Mouse (Mus musculus): ENCODE measurements at regions not wholly inside any gene's neighbourhood (a gene's known extent, or its start where the extent isn't known, plus 50 kb on each side); places are given as distances from the start of the nearest gene placed in this dataset.
A peak's percentile ranks its signal among the peaks of the same experiment; 100 is the strongest.
"Not testable (repeated sequence)": the region's sequence is repeated elsewhere in the genome, so short reads cannot be mapped to it uniquely, and the experiment has no call there.

DNA sequence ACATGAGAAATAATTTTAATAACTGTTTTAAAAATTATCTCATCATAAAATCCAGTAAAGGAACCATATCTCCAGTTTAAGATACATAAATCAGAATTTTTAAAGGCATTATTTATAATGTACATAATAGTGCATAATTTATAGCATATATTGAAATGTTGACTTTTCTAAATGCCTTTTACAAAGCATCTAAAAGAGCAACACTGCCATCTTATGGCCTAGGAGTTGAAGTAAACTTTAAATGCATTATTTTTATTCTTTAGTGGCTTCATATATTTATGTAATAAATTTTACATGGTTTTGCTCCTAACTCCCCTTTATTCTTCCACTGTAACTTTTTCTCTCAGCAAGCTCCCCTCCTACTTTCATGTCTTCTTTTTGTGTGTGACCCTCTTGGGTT lies 90.6 kb downstream of the 4921511C20Rik start:
- DNase-seq (ENCODE audit: low spot score in 2 of 2): no peak

DNA sequence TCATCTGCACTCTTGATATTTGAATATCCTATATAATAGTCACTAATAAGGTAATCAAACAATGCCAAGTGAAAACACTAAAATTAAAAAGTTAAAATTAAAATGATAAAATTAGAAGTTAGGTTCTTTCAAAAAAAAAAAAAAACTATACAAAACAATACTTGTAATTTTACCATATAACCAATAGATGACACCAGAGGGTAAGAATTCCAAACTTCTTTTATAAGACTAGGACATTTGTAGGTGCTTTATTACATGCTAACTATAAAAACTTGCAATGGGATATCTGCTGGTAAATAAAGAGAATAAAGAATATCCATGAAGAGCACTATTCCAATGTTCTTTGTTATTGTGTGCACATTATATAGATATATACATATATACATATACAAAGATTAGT lies 125.0 kb downstream of the 4921511C20Rik start:
- no peak for DNase-seq (ENCODE audit: low spot score in 2 of 2)

DNA sequence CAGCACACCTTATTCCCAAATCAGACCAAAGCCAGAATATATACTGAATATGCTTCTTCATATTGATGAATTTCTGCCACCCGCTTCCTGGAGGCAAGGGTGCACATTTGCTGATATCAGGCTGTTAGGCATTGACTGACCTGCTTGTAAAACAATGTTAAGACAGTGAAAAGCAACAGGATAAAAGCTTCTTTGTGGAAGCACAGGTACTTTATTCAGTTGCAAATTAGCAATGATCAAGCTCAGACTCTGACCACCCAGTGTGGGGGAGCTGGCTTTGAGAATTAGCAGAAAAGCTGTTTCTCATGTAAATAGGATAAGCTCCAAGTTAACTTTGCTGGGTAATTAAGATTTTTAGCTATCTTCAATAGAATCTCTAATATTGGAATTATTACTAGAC lies 130.4 kb downstream of the 4921511C20Rik start:
- not testable (repeated sequence) for DNase-seq (ENCODE audit: low spot score in 2 of 2)

DNA sequence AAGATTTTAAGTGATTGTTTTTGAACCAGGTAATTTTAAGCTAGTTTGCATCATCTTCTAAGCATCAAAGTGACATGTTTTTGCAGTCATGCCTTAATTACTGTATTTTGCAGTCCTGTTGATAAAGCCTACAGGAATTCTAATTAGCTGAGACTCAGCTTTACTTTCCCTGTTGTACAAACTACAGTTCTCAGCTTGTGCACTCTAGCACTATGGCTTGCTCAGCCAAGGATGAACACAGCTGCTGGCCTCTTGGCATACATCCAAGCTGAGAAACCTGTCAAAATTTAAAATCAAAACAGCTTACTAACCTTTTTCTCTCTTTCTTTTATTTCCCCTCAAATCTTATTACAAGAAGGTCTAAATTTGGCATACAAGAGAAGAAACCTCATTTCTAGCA lies 159.9 kb downstream of the 4921511C20Rik start:
- peak in 1 of 2 experiments; percentile 4 for DNase-seq (ENCODE audit: low spot score in 2 of 2)

Measured in cerebellum, postnatal 4 days (tissue).